Mouse (Mus musculus) gastrocnemius, postnatal 4 days (tissue): ENCODE measurements around the gene Ak6. TPM values are rescaled to one million over a fixed set of nuclear protein-coding genes. Genes with fewer than 3 reads are reported as not detected.
A peak's percentile ranks its signal among the peaks of the same experiment; 100 is the strongest.

Experiments used
- DNase-seq, 2 experiments: peaks; one replicate each; pipeline ENCODE4 v3.0.0; 2021 to 2022; ENCODE audit warnings: low spot score in 2 of 2, mixed read lengths in 2 of 2
- long read RNA-seq, 2 experiments: library from polyadenylated mRNA; stranded (forward); transcript quantifications; one replicate each; pipeline ENCODE4 v2.0.0; 2021
- total RNA-seq, 2 experiments: library from RNA; stranded (reverse); gene quantifications; 2 replicates each; pipeline ENCODE4 v1.2.3; 2021

Ak6 gene
- total RNA-seq: 10 to 100 TPM; 72.5 to 74.0 TPM
- long read RNA-seq, experiment 1, transcript Ak6-202 (3 exons, 1,222 nt): major isoform, 89 of 112 reads
- long read RNA-seq, experiment 1, transcript Ak6-201 (5 exons, 1,298 nt): minor isoform, 18 of 112 reads
- long read RNA-seq, experiment 1, partial matches to known transcripts: 3 of 112 reads
- long read RNA-seq, experiment 1, other reads (novel, unspliced or antisense): 2 of 112 reads
- long read RNA-seq, experiment 2, transcript Ak6-201 (5 exons, 1,298 nt): minor isoform, 17 of 96 reads
- long read RNA-seq, experiment 2, transcript Ak6-202 (3 exons, 1,222 nt): major isoform, 76 of 96 reads
- long read RNA-seq, experiment 2, partial matches to known transcripts: 1 of 96 reads
- long read RNA-seq, experiment 2, other reads (novel, unspliced or antisense): 2 of 96 reads

GRCm38 (mm10) chr13:100650550-100651438 is at the start of gene Ak6, which contains the start of gene Rad17:
Ak6 (plus strand) TSS chr13:100650979.
Rad17 (minus strand) TSS chr13:100651051.
- peak; percentile 86 to 95 for DNase-seq

DNA sequence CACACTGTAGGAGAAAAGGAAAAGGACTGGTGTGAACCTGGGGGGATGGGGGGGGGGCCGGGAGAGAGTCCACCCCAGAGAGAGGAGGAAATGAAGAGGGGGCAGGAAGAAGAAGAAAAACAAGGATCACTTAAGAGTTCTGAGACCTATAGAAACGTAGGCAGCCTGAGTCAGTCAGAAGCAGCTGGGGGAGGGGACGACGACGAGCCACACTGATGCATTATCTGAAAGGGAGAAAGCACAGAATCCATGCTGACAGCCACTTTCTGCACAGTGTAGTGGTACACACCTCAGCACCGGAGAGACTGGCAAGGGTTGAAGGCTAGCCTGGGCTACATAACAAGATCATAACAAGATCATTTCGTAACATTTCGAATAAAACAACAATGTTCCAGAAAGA is 49.7 kb upstream of the Ak6 start:
- DNase-seq: no peak

DNA sequence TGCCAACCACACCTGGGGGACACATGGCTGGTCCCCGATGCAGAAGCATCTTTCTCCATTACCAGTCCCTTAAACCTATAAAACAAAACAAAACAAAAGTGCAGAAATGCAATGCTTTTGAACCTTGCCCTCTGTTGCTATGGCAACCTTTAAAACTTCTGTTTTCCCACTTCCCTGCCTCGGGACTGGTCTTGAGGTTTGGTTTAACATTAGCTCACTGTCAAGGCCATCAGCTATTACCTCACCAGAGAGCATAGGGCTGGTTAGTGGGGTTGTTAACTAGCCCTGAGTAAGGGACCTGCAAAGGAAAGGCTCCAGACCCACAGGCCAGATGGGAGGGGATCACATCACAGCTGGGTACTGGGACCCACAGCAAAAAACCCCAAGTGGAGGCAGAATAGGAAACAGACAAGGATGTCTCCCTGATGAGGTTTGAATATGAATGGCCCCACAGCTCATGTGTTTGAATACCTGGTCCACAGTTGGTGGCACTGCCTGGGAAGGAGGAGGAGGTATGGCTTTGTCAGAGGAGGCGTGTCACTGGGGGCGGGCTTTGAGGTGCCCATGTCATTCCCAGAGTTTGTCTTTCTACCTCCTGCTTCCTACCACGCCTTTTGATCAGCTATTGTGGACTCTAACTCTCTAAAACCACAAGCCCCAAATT is 48.4 kb upstream of the Ak6 start:
- no peak for DNase-seq

GRCm38 (mm10) chr13:100603031-100603737 is 47.6 kb upstream of the Ak6 start:
- DNase-seq: no peak

DNA sequence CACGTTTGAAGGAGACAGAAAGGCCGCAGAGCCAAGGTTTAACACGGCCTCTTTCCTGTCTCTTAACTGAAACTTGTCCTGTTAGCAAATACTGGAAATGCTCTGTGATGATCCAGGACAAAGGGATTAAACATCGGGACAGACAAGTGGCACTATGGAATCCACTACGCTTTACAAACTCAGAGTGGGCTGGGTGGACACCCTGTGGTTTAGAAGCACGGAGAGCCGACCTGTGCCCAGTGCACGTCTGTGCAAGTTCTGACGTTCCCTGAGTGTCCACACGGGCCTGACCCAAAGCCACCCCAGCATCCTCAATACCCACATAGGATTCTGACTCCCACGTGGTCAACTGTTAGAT is 47.1 kb upstream of the Ak6 start:
- no peak for DNase-seq

DNA sequence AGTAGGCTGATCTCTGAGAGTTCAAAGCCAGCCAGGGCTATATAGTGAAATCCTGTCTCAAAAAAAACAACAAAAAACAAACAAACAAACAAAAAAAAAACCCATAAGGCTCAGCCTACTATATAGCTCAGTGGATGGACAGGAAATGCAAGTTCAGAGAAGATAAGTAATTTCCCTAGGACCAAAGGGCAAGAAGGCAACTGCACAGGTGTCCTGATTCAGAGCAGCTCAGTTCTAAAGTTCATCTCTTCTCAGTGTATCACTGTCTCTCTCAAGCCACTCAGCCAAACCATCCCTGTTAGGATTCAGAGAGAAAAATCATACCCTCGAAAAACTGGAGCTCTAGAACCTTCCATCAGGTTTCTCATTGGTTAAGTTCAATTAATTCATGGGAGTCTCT is 44.9 kb upstream of the Ak6 start:
- DNase-seq: no peak

DNA sequence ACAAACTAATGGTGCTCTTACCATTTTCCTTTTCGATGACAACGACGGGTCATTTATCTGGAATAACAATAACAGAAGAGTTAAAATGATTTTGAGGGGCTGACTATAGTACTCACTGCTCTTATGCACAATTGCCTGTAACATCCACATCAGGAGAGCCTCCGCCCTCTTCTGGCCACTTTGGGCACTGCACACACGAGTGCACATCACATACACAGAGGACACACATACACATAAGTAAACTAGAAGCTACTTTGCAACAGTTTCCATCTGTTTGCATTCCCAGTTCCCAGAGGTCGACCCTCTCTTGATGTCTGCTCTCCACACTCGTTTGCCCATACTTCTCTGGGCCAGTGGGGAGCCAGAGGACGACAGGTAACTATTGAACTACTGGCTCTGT is 43.0 kb upstream of the Ak6 start:
- no peak for DNase-seq

DNA sequence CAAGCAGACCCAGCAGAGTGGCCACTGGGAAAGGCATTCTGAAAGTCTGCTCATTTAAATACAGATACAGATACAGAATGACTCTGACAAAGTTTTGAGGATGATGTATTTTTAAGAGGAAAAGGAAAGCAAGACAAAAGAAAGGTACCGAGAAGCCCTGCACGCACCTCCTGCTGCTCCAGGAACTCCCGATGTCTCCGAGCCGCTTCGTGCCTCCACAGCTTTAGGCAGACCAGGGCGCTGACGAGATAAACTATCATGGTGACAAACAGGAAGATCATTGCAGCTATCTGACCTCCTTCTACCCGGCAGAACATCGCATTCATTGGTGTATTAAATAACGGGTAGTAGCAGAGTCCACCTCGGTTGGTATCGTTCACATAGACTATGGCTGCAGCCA is 39.5 kb upstream of the Ak6 start:
- DNase-seq: no peak

DNA sequence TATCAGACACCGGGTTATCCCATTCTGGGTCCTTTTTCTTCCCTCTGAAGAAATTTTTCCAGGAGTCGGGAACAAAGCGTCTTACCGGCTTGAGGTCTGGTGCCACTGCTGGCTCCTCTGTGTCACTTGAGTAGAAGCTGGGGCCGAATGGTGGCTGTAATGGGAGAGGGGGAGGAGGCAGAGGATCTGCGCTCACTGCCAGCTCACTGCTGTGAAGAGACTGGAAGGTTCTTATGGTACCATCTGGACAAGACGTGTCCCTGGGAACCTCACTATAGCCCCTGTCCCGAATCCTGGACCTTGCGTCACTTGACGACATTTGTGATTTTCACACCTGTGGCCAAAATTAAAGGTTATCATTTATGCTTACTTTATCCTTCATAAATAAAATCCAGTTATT is 38.5 kb upstream of the Ak6 start:
- no peak for DNase-seq

DNA sequence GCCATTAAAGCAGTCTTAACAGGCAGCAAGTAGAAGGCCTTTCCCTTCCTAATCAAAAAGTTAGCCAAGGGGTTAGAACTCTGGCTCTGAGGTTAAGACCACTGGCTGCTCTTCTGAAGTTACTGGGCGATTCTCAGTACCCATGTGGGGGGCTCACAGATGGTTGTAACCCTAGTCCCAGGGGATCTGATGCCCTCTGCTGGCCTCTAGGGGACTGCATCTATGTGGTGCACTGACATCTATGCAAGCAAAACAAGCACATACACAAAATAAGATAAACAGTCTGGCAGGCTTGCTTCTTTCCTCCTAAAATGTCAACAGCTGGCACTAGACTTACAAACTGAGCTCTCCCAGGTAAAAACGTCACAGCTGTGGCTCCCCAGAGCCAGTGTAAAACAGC is 37.9 kb upstream of the Ak6 start:
- DNase-seq: no peak

DNA sequence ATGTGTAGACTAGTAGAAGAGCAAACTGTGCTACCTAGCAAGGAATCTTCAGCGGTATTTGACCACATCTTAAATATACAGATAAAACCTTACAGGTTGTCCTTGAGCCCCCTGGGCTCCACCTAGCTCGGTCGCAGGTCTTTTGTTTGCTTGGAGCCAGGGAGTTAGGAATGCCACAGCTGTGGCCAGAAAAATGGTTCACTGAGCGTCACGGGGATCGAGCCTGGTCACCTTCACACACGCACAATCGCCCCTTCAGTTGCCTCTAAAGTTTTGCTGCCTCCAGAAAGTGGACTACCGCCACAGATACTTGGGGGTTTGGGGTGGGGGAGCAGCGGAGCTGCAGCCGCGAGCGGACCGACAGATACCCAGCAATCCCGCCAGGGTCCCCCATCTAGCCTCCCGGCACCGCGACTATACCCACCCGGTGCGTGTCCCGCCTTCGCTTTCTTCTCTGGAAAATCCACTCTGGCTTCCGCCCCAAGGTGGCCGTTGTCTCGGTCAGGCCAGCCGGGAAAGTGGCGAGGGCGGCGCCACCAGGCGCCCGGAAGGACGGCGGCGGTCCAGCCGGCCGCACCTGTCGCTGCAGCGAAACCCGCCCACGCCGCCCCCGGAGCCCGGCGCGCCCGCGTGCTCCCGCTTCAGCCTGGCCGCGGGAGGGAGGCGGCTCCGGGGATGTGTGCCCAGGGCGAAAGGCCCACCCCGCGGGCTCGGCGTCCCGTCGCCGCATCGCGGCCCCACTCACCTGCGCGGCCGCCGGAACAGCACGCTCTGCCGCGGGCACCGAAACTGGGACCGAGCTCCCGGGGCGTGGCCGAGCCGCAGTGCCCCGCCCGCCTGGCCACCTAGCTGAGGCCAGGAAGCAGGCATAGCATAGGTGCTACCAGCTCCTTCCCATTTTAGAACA is 34.3 kb upstream of the Ak6 start, which contains the start of gene Marveld2:
Marveld2 (minus strand) TSS at position 791 of the 907 bp plus-strand sequence.
- DNase-seq: peak; percentile 24 to 38

GRCm38 (mm10) chr13:100617583-100617982 is 33.2 kb upstream of the Ak6 start:
- DNase-seq: no peak

GRCm38 (mm10) chr13:100622241-100622640 is 28.5 kb upstream of the Ak6 start:
- DNase-seq: no peak

- no peak for DNase-seq
Observed at GRCm38 (mm10) chr13:100634106-100634691, 16.6 kb upstream of the Ak6 start.

GRCm38 (mm10) chr13:100642471-100643209 is 8.1 kb upstream of the Ak6 start:
- DNase-seq: no peak

DNA sequence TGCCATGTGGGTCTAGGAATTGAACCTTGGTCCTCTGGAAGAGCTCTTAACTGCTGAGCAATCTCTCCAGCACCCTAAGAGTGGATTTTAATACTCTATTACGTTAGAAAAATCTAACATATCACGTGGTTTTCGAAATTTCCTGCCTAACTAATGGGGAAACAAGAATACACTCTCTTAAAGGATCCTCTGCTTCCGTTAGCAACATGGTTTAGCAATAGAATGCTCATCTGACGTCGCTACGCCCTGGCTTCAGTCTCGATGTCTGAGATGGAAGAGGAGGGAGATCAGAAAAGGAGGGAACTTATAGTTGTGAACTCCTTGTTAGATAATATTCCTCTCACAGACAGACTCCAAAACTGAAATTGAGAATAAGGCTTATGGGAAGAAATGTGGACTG is 2.6 kb upstream of the Ak6 start:
- DNase-seq: no peak

GRCm38 (mm10) chr13:100651439-100652186 is 834 bp downstream of the Ak6 start, which contains the start of gene Taf9:
Taf9 (plus strand) TSS chr13:100651579.
- DNase-seq: no peak

DNA sequence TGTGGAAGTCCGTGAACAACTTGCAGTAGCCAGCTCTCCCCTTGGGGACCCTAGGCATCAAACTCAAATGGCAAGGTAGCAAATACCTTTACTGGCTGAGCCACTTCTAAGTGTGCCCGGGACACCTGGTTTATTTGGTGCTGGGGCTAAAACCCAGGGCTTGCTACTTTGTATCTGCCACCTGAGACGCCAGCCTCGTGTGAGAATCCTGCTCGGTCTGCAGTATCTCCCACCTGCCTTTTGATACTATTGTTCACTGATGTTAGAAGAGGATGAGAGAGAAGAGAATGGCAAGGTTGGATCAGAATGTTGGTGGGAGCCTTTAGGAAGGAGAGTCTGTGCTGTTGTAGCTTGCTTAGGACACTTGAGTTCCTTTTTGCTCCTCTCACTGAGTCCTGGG is 7.3 kb downstream of the Ak6 start:
- no peak for DNase-seq
